Comparison of ENCODE assay signal across 17 mouse cellular contexts in the genomic region with DNA sequence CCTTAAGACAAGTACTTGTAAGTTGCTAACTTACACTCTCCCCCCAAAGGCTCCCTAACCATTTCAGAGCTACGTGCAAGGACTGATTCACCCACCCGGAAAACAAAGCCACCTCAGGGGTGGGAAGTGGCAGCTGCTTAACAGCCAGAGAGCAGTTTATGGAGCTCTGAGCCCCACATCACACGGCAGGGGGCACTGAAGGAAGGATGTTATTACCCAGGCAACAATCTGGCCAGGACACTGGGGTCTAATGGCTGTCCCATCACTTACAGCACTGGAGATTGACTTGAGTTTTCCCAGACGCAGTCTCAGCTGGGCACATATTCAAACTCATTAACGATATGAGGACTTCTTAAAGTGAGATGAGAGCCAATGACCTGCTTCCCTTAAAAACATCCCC. TPM values are rescaled to one million over a fixed set of nuclear protein-coding genes. Genes with fewer than 3 reads are reported as not detected.
DNase-seq lines count a peak whose midpoint lies in the region; ATAC-seq and TF ChIP-seq lines count a peak whose summit lies in the region.
"Had no signal": no experiment of that assay in that cellular context is flagged by ENCODE, and none has a peak within 500 bp of the region (broad histone marks: within the 10 kb centered on the region; RNA-seq: fewer than 3 reads in every experiment).

No protein-coding gene starts in this region.

- no peak for TF ChIP-seq EP300 in liver, postnatal 0 days (IDR thresholded peaks at IDR 0.05; ENCODE audit: low read depth)

- H3K27me3 ChIP-seq in liver, postnatal 0 days (ENCODE audit: insufficient read depth, low read length) = no peaks in the 10 kb centered on the region
- H3K27me3 ChIP-seq in liver, embryonic 12.5 days (replicated peaks) = no peaks in the 10 kb centered on the region
- no peaks in the 10 kb centered on the region for H3K27me3 ChIP-seq in limb, embryonic 11.5 days (ENCODE audit: control insufficient read depth, insufficient read depth, low read length)
- H3K27me3 ChIP-seq: forebrain, embryonic 12.5 days; hindbrain, embryonic 12.5 days had no signal

- H3K4me2 ChIP-seq in liver, postnatal 0 days (ENCODE audit: low read depth, low read length) = no peak overlapping the region
- no peak overlapping the region for H3K4me2 ChIP-seq in liver, embryonic 12.5 days
- no peak overlapping the region for H3K4me2 ChIP-seq in limb, embryonic 11.5 days (ENCODE audit: low read depth, severe bottlenecking)
- H3K4me2 ChIP-seq: forebrain, embryonic 12.5 days; hindbrain, embryonic 12.5 days had no signal

- H3K36me3 ChIP-seq in liver, postnatal 0 days (replicated peaks; ENCODE audit: insufficient read depth, low read length) = peaks cover 7% of the 10 kb centered on the region; the same call in 1 of the 2 replicates
- H3K36me3 ChIP-seq in liver, embryonic 12.5 days = peaks cover 17% of the 10 kb centered on the region; the same call in 1 of the 2 replicates
- peaks cover 6% of the 10 kb centered on the region; the same call in 1 of the 2 replicates for H3K36me3 ChIP-seq in limb, embryonic 11.5 days (ENCODE audit: control insufficient read depth, insufficient read depth, low read length)

- TF ChIP-seq CTCF in liver, postnatal 0 days (IDR thresholded peaks at IDR 0.05; ENCODE audit: low read depth) = peak; percentile 15; the same call in 1 of the 2 replicates

- no peak overlapping the region for H3K9ac ChIP-seq in liver, postnatal 0 days (replicated peaks)
- H3K9ac ChIP-seq in liver, embryonic 12.5 days = no peak overlapping the region
- H3K9ac ChIP-seq in limb, embryonic 11.5 days (ENCODE audit: low read length) = no peak overlapping the region
- H3K9ac ChIP-seq: forebrain, embryonic 12.5 days; hindbrain, embryonic 12.5 days had no signal

- 66% methylated on average over 5 of the region's 5 CpGs for WGBS in liver, postnatal 0 days (ENCODE audit: insufficient replicate concordance)
- 56% methylated on average over 5 of the region's 5 CpGs for WGBS in liver, embryonic 12.5 days (ENCODE audit: insufficient replicate concordance)
- WGBS in limb, embryonic 11.5 days = 12% methylated on average over 5 of the region's 5 CpGs

- H3K27ac ChIP-seq in liver, postnatal 0 days (ENCODE audit: low read depth) = no peak overlapping the region
- no peak overlapping the region for H3K27ac ChIP-seq in liver, embryonic 12.5 days
- H3K27ac ChIP-seq in limb, embryonic 11.5 days (replicated peaks; ENCODE audit: low read depth, low read length) = no peak overlapping the region
- H3K27ac ChIP-seq: forebrain, embryonic 12.5 days; hindbrain, embryonic 12.5 days had no signal

- ATAC-seq in liver, postnatal 0 days = no peak
- no peak for ATAC-seq in liver, embryonic 12.5 days
- no peak for ATAC-seq in limb, embryonic 11.5 days (ENCODE audit: insufficient number of reproducible peaks, low FRiP score, low TSS enrichment, low read depth)

- peak; percentile 18 for DNase-seq in embryo, embryonic 11 days
- DNase-seq in embryo, embryonic 9.5 days (ENCODE audit: extremely low spot score) = no peak
- no peak for DNase-seq in liver, postnatal 0 days
- DNase-seq in R1 (ENCODE audit: low read depth, low spot score) = peak; percentile 9
- DNase-seq in limb, embryonic 11.5 days (ENCODE audit: low spot score) = peak; percentile 25
- DNase-seq in layer of hippocampus, postnatal 14 days (ENCODE audit: low spot score in 2 of 2) = no peak
- DNase-seq in right cerebral cortex, adult 2 months (ENCODE audit: low spot score in 2 of 2) = no peak
- DNase-seq: cerebellum, adult 9-11 months; heart, adult 18-20 months; layer of hippocampus, adult 9-11 months; lung, adult 18-20 months; lung, postnatal 14 days; thymus, postnatal 14 days had no signal

- H3K4me1 ChIP-seq in liver, postnatal 0 days (ENCODE audit: insufficient read depth) = no peaks in the 10 kb centered on the region
- no peaks in the 10 kb centered on the region for H3K4me1 ChIP-seq in liver, embryonic 12.5 days
- H3K4me1 ChIP-seq in limb, embryonic 11.5 days (ENCODE audit: control insufficient read depth, insufficient read depth, low read length) = 0 out of 2 replicates have a peak, but pooled peaks cover 3% of the 10 kb centered on the region

- H3K4me3 ChIP-seq in liver, postnatal 0 days (ENCODE audit: low read depth, low read length) = no peak overlapping the region
- H3K4me3 ChIP-seq in liver, embryonic 12.5 days = no peak overlapping the region
- H3K4me3 ChIP-seq in limb, embryonic 11.5 days (ENCODE audit: low read depth, low read length) = no peak overlapping the region
- H3K4me3 ChIP-seq: forebrain, embryonic 12.5 days; hindbrain, embryonic 12.5 days had no signal

- H3K9me3 ChIP-seq in liver, postnatal 0 days (ENCODE audit: low read length) = no peaks in the 10 kb centered on the region
- no peaks in the 10 kb centered on the region for H3K9me3 ChIP-seq in liver, embryonic 12.5 days (replicated peaks)
- H3K9me3 ChIP-seq in limb, embryonic 11.5 days (ENCODE audit: control insufficient read depth, low read length) = no peaks in the 10 kb centered on the region
- H3K9me3 ChIP-seq: forebrain, embryonic 12.5 days; G1E; hindbrain, embryonic 12.5 days had no signal

RNA-seq across cellular contexts. Expression of a gene that starts 37.5 kb away (rescaled TPM):
- polyA plus RNA-seq in liver, postnatal 0 days (2015; fragmentation: Nextera tagmentation; extraction: Ambion mirVana) = 3.1 and 3.5 TPM in 2 replicates
- 6.5 TPM in 2 replicates for polyA plus RNA-seq in liver, embryonic 12.5 days (2016; fragmentation: Nextera tagmentation; extraction: Ambion mirVana)
- polyA plus RNA-seq in limb, embryonic 11.5 days (2014; fragmentation: Nextera tagmentation; extraction: Ambion mirVana) = 15.0 and 16.3 TPM in 2 replicates
- total RNA-seq in layer of hippocampus, postnatal 14 days (2021) = 10 to 100 TPM; 21.0 to 21.3 TPM

RNA-seq across cellular contexts. Expression of a gene that starts 42.5 kb away (rescaled TPM):
- 2.0 and 2.2 TPM in 2 replicates for polyA plus RNA-seq in liver, postnatal 0 days (2015; fragmentation: Nextera tagmentation; extraction: Ambion mirVana)
- polyA plus RNA-seq in liver, embryonic 12.5 days (2016; fragmentation: Nextera tagmentation; extraction: Ambion mirVana) = 3.5 and 3.9 TPM in 2 replicates
- polyA plus RNA-seq in limb, embryonic 11.5 days (2014; fragmentation: Nextera tagmentation; extraction: Ambion mirVana) = 2.7 and 3.1 TPM in 2 replicates
- total RNA-seq in layer of hippocampus, postnatal 14 days (2021) = 1 to 10 TPM; 4.9 to 5.9 TPM

Comparison
In these comparisons a context has a peak if more than half of its experiments do, and no peak if none do; other contexts are left out.
1. DNase-seq: peak in embryo, embryonic 11 days (single experiment), R1 (single experiment) and limb, embryonic 11.5 days (single experiment); none in embryo, embryonic 9.5 days (single experiment), liver, postnatal 0 days (single experiment), layer of hippocampus, postnatal 14 days (0 of 2) and right cerebral cortex, adult 2 months (0 of 2).